Mouse (Mus musculus) G1E (cell line): ENCODE data around the gene Bach2. TPM values are rescaled to one million over a fixed set of nuclear protein-coding genes. Genes with fewer than 3 reads are reported as not detected.

Experiments used
- ATAC-seq: 2 replicates; pipeline ENCODE4 v1.8.0; 2016; ENCODE audit warnings: mild to moderate bottlenecking; ENCODE audit not compliant: insufficient number of reproducible peaks, poor library complexity, low FRiP score, severe bottlenecking; ENCODE audit errors: extremely low read depth
- DNase-seq: peaks from one replicate; pipeline ENCODE4 v3.0.0; 2012; ENCODE audit warnings: low spot score
- H3K27me3 ChIP-seq: 2 replicates; pipeline ENCODE4 v1.6.1; 2012; ENCODE audit warnings: mild to moderate bottlenecking, low read length, inconsistent platforms; ENCODE audit not compliant: insufficient read depth
- H3K36me3 ChIP-seq: replicated peaks from 2 replicates; pipeline ENCODE3; 2012; ENCODE audit warnings: mild to moderate bottlenecking, inconsistent platforms
- H3K4me1 ChIP-seq: 2 replicates; pipeline ENCODE4 v1.6.1; 2012; ENCODE audit warnings: low read depth, low read length, inconsistent platforms, mixed read lengths; ENCODE audit not compliant: insufficient read depth
- H3K4me3 ChIP-seq: 2 replicates; pipeline ENCODE4 v1.5.1; 2012; ENCODE audit warnings: low read depth, mild to moderate bottlenecking, inconsistent platforms, low read length, moderate library complexity, mixed read lengths
- H3K9me3 ChIP-seq: replicated peaks from 2 replicates; pipeline ENCODE4 v1.6.1; 2012; ENCODE audit warnings: inconsistent platforms
- CTCF ChIP-seq: IDR thresholded peaks from 2 replicates; pipeline ENCODE4 v1.5.1; 2012; ENCODE audit warnings: low read depth, low read length, inconsistent platforms, mixed read lengths
- GATA1 ChIP-seq: IDR thresholded peaks from 2 replicates; pipeline ENCODE4 v1.6.1; 2012; ENCODE audit warnings: borderline replicate concordance, low read length, inconsistent platforms, mixed read lengths
- GATA2 ChIP-seq: IDR thresholded peaks from 2 replicates; pipeline ENCODE4 v1.6.1; 2012; ENCODE audit warnings: low read depth, low read length, inconsistent platforms, borderline replicate concordance
- POLR2AphosphoS5 ChIP-seq: IDR thresholded peaks from 2 replicates; pipeline ENCODE4 v1.6.1; 2012; ENCODE audit warnings: low read depth, low read length, inconsistent platforms; ENCODE audit not compliant: insufficient replicate concordance
- TAL1 ChIP-seq: conservative IDR thresholded peaks from 2 replicates; pipeline ENCODE4 v1.6.1; 2012; ENCODE audit warnings: low read depth, low read length, inconsistent platforms, mixed read lengths
- polyA plus RNA-seq: library from polyadenylated mRNA; stranded (reverse); fragments of >175 nt; gene quantifications from 2 replicates; pipeline ENCODE4 v1.2.3, GENCODE M21; 2012
- total RNA-seq, 2 experiments: library from RNA; stranded (forward) in 1 of 2; stranded (reverse) in 1 of 2; fragments of 200-1000 nt in 1 of 2; fragments of >200 nt in 1 of 2; fragmentation: Nextera tagmentation in 1 of 2; gene quantifications; 2 replicates each; pipeline ENCODE4 v1.2.3; 2014 to 2017

Bach2 gene
- total and polyA plus RNA-seq, 3 experiments = 0.22 to 2.2 TPM; not detected in 1

DNA sequence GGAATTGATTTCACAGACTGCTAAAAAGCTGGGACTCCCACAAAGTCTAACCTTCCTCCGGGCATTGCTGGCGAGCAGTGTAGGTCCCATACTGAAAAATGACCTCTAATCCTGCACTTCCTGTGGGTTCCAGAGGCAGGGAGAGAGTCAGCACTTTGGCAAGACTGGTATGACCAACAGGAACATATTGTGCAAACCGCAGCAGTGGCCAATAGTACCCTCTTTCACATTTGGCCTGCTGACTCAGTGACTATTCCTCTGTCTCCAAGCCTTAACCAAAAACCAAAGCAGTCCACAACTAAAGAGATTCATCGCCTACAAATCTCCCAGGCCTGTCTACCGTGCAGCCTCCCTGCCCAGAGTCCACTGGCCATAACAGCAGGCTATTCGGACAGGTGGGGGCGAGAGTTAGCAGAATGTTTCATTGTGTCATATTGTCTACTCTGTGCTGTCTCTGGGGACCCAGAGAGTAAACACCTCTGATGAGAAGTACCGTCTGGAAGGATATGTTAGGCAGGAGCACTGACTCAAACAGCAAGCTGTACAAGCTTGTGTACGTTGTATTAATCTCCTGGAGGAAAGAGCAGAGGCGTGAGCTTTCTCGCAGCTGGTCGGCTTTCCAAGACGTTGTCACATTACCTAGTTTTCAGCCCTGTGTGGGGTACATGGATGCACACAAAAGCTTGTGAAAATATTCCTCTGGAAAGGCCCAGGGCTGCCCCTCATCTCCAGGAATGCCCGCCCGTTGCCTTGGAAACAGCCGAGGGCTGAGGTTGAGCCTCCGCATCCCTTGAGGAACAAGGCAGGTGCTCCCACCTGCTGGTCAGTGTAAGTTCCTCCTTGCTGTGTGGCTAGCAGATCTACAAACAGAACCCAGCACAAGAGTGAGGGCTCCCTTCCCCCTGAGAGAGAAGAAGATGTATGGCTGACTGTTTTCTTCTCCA, 331.7 kb downstream of the Bach2 start:
- ATAC-seq (no peak), DNase-seq (no peak)
- H3K4me3 ChIP-seq = no peak overlapping the region

DNA sequence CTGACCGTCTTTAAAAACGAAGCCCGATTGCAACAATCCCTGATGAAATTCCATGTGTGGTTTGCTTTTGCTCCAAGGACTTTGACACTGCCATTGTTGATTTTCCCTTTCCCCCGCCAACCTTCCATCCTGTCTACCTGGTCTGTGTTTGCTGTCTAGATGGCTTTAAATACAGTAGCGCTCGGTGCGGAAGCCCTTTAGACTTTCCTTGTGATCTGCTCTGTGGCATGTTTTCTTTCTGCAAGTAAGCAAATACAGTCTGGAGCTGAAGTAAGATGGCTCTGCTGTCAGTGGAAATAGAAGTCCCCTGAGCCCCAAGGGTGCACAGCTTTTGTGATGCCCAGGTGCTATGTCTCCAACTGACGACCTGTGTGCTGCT, 332.3 kb downstream of the Bach2 start:
- Histone ChIP-seq H3K27me3 (peaks cover 4% of the 10 kb centered on the region; the same call in 1 of the 2 replicates), H3K4me3 (no peak overlapping the region), H3K9me3 (no peaks in the 10 kb centered on the region), H3K36me3 (no peaks in the 10 kb centered on the region), H3K4me1 (no peaks in the 10 kb centered on the region)
- no peak for DNase-seq
- TF ChIP-seq CTCF (no peak), POLR2AphosphoS5 (no peak), GATA2 (no peak), GATA1 (no peak), TAL1 (no peak)
- ATAC-seq = no peak

More for the DNA sequence above, 331.7 kb downstream of the Bach2 start:
- H3K4me1 ChIP-seq = no peaks in the 10 kb centered on the region
- H3K27me3 ChIP-seq = peaks cover 4% of the 10 kb centered on the region; the same call in 1 of the 2 replicates
- TF ChIP-seq GATA2 = no peak
- no peak for TF ChIP-seq GATA1
- no peak for TF ChIP-seq CTCF
- no peak for TF ChIP-seq TAL1
- TF ChIP-seq POLR2AphosphoS5 = no peak
- no peaks in the 10 kb centered on the region for H3K36me3 ChIP-seq
- H3K9me3 ChIP-seq = no peaks in the 10 kb centered on the region

DNA sequence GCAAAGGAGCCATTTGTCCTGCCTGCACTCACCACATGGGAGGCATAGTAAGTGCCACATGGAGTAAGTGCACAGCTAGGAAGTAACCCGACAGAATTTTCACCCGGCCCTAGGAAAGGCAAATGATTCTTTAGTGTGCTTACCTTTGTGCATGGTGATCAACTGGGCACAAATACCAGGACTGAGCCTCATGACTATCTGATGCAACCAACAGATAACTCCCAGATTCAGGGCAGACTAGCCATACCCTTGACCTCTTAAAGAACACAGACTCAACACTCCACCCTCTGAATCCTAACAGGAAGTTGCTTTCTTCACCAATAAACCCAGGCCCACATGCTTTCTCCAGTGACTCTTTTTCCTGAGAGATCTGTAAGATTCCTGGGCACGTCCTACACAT, 332.8 kb downstream of the Bach2 start:
- TF ChIP-seq CTCF (no peak), GATA2 (no peak), GATA1 (no peak), POLR2AphosphoS5 (no peak)
- DNase-seq = no peak
- Histone ChIP-seq H3K27me3 (peaks cover 4% of the 10 kb centered on the region; the same call in 1 of the 2 replicates), H3K4me3 (no peak overlapping the region), H3K36me3 (no peaks in the 10 kb centered on the region), H3K9me3 (no peaks in the 10 kb centered on the region), H3K4me1 (no peaks in the 10 kb centered on the region)
- ATAC-seq = no peak

DNA sequence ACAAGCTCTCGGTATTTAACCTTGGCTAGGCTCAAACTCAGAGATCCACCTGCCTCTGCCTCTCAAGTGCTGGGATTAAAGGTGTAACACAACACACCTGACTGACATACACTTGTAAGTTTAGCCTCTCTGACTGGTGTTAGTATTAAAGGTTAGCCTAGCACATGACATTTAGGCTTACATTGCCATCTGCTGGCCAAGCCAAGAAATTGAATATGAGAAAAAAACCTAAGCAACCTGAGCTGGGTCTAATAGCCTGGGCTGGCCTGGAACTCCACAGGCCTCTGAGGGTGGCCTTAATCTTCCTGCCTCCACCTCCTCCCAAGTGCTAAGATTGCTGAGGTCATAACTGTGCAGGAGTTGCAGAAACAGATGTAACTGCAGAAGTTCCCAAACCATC, 333.5 kb downstream of the Bach2 start:
- no peak overlapping the region for H3K4me3 ChIP-seq
- DNase-seq = no peak
- no peaks in the 10 kb centered on the region for H3K36me3 ChIP-seq
- no peaks in the 10 kb centered on the region for H3K9me3 ChIP-seq
- no peak for ATAC-seq
- H3K27me3 ChIP-seq = peaks cover 7% of the 10 kb centered on the region; the same call in 1 of the 2 replicates
- TF ChIP-seq GATA1 = no peak
- TF ChIP-seq GATA2 = no peak
- no peak for TF ChIP-seq CTCF
- TF ChIP-seq TAL1 = no peak
- TF ChIP-seq POLR2AphosphoS5 = no peak
- no peaks in the 10 kb centered on the region for H3K4me1 ChIP-seq

DNA sequence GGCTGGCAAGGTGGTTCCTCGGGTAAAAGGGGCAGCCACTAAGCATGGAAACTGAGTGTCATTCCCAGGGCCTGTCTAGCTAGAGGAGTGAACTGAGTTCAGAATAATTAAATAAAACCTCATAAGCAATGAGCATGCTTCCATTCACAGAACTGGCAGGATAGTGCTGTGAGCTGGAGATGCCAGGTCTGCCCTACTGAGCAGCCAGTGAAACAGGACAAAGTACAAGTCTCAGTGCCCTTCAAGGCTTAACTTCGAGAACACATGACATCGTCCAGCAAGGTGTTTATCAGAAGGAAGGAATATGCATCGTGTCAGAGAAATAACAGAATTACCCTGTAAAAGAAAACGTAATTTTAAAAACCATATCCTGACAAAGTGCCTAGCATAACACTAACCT, 335.0 kb downstream of the Bach2 start:
- DNase-seq (no peak), ATAC-seq (no peak)
- Histone ChIP-seq H3K27me3 (peaks cover 10% of the 10 kb centered on the region), H3K4me1 (no peaks in the 10 kb centered on the region), H3K36me3 (no peaks in the 10 kb centered on the region), H3K9me3 (no peaks in the 10 kb centered on the region), H3K4me3 (no peak overlapping the region)
- no peak for TF ChIP-seq GATA2
- TF ChIP-seq TAL1 = no peak
- no peak for TF ChIP-seq CTCF
- TF ChIP-seq POLR2AphosphoS5 = no peak
- no peak for TF ChIP-seq GATA1

DNA sequence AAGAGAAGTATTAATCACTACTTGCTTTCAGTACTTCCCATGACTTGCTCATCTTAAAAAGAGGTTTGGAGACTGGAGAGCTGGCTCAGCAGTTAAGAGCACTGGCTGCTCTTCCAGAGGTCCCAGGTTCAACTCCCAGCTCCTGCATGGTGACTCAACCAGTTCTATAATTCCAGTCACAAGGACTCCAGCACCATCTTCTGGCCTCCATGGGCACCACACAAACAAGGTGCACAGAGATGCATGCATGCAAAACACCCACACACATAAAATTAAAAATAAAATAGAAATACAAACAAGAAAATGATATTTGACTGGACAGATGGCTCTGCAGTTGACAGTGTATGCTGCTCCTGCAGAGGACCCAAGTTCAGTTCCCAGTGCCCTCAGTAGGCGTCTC, 336.0 kb downstream of the Bach2 start:
- peaks cover 5% of the 10 kb centered on the region for H3K27me3 ChIP-seq
- H3K4me1 ChIP-seq = no peaks in the 10 kb centered on the region
- TF ChIP-seq GATA2 (no peak), CTCF (no peak), TAL1 (no peak), GATA1 (no peak)
- no peak for DNase-seq
- H3K4me3 ChIP-seq = no peak overlapping the region
- no peak for ATAC-seq
- no peaks in the 10 kb centered on the region for H3K9me3 ChIP-seq
- H3K36me3 ChIP-seq = no peaks in the 10 kb centered on the region
